Mouse (Mus musculus) brain, embryonic 14.5 days (tissue): Measurements from ENCODE around the gene Lrrc74b.

Experiments
- CTCF ChIP-seq: fragments of 200-500 bp; IDR thresholded peaks from 2 replicates; pipeline ENCODE4 v1.5.1; 2012; ENCODE audit warnings: inconsistent platforms, mild to moderate bottlenecking, moderate library complexity, borderline replicate concordance; ENCODE audit not compliant: insufficient read depth, insufficient read length; ENCODE audit errors: extremely low read depth
- POLR2A ChIP-seq: fragments of 200-500 bp; IDR thresholded peaks from 2 replicates; pipeline ENCODE4 v1.6.1; 2012; ENCODE audit warnings: mild to moderate bottlenecking, inconsistent platforms, borderline replicate concordance; ENCODE audit not compliant: poor library complexity, insufficient read depth, insufficient read length, severe bottlenecking; ENCODE audit errors: extremely low read depth

GRCm38 (mm10) chr16:17604941-17605340 lies 43.9 kb upstream of the Lrrc74b start:
- TF ChIP-seq POLR2A (no peak), CTCF (no peak)
